Mouse (Mus musculus) heart, embryonic 15.5 days (tissue): ENCODE data around the gene Rab38. TPM values are rescaled to one million over a fixed set of nuclear protein-coding genes. Genes with fewer than 3 reads are reported as not detected.

Source experiments
- ATAC-seq: fragments of 200-750 bp; cut with Nextera tagmentation; replicated peaks from 2 replicates; pipeline ENCODE4 v1.8.0; 2017; ENCODE audit warnings: low read depth, moderate TSS enrichment; ENCODE audit not compliant: insufficient number of reproducible peaks, insufficient read depth, low FRiP score
- H3K27ac ChIP-seq: fragments of 300-500 bp; sonication (generic); 2 replicates; pipeline ENCODE4 v1.5.1; 2015; ENCODE audit warnings: mild to moderate bottlenecking, inconsistent platforms
- H3K27me3 ChIP-seq: fragments of 300-500 bp; sonication (generic); 2 replicates; pipeline ENCODE4 v1.6.1; 2015; ENCODE audit warnings: inconsistent platforms
- H3K36me3 ChIP-seq: fragments of 300-500 bp; sonication (generic); 2 replicates; pipeline ENCODE4 v1.6.1; 2015; ENCODE audit warnings: mild to moderate bottlenecking, inconsistent platforms
- H3K4me1 ChIP-seq: fragments of 300-500 bp; sonication (generic); replicated peaks from 2 replicates; pipeline ENCODE4 v1.6.1; 2015; ENCODE audit warnings: inconsistent platforms
- H3K4me2 ChIP-seq: fragments of 300-500 bp; sonication (generic); 2 replicates; pipeline ENCODE4 v1.6.1; 2015; ENCODE audit warnings: inconsistent platforms, mild to moderate bottlenecking, moderate library complexity
- H3K4me3 ChIP-seq: fragments of 300-500 bp; sonication (generic); 2 replicates; pipeline ENCODE4 v1.5.1; 2015; ENCODE audit warnings: mild to moderate bottlenecking, inconsistent platforms
- H3K9ac ChIP-seq: fragments of 300-500 bp; sonication (generic); 2 replicates; pipeline ENCODE4 v1.6.1; 2015; ENCODE audit warnings: mild to moderate bottlenecking, inconsistent platforms
- H3K9me3 ChIP-seq: fragments of 300-500 bp; sonication (generic); replicated peaks from 2 replicates; pipeline ENCODE4 v1.6.1; 2016; ENCODE audit warnings: inconsistent platforms
- WGBS: fragments of 180-500 bp; shearing (Covaris S2); methylation state at CpG from one replicate; pipeline ENCODE4 v1.1.7; 2015; ENCODE audit warnings: mixed read lengths; 5-methylcytosine and 5-hydroxymethylcytosine counted together
- polyA plus RNA-seq: library from polyadenylated mRNA; unstranded; fragments of >200 nt; fragmentation: Nextera tagmentation; extraction: Ambion mirVana; gene quantifications from 2 replicates; pipeline ENCODE4 v1.2.1, GENCODE M21; 2015

The Rab38 gene
- polyA plus RNA-seq, 1 experiment from 2014 or later: 1.7 TPM

GRCm38 (mm10) chr7:88443435-88443834, 13.4 kb downstream of the Rab38 start:
- WGBS: 69% methylated on average over 4 of the region's 4 CpGs
- ATAC-seq: no peak

GRCm38 (mm10) chr7:88445320-88445903, 15.3 kb downstream of the Rab38 start:
- Histone ChIP-seq H3K27me3 (no peaks in the 10 kb centered on the region), H3K36me3 (no peaks in the 10 kb centered on the region), H3K4me3 (no peak overlapping the region), H3K27ac (no peak overlapping the region), H3K9ac (no peak overlapping the region), H3K9me3 (no peaks in the 10 kb centered on the region), H3K4me1 (no peaks in the 10 kb centered on the region), H3K4me2 (no peak overlapping the region)
- no peak for ATAC-seq
- WGBS: 57% methylated on average over 2 of the region's 2 CpGs

More at GRCm38 (mm10) chr7:88443435-88443834, 13.4 kb downstream of the Rab38 start:
- Histone ChIP-seq H3K9ac (no peak overlapping the region), H3K4me2 (no peak overlapping the region), H3K27ac (no peak overlapping the region), H3K9me3 (no peaks in the 10 kb centered on the region), H3K4me1 (no peaks in the 10 kb centered on the region), H3K36me3 (no peaks in the 10 kb centered on the region), H3K4me3 (no peak overlapping the region), H3K27me3 (no peaks in the 10 kb centered on the region)

- no peak for ATAC-seq
- H3K4me3 ChIP-seq: no peak overlapping the region
- H3K4me1 ChIP-seq: no peaks in the 10 kb centered on the region
- H3K9me3 ChIP-seq: no peaks in the 10 kb centered on the region
- H3K36me3 ChIP-seq: no peaks in the 10 kb centered on the region
- no peak overlapping the region for H3K27ac ChIP-seq
- H3K27me3 ChIP-seq: no peaks in the 10 kb centered on the region
- 82% methylated on average over 1 of the region's 1 CpGs for WGBS
- no peak overlapping the region for H3K4me2 ChIP-seq
- H3K9ac ChIP-seq: no peak overlapping the region
These were observed 23.2 kb downstream of the Rab38 start for GRCm38 (mm10) chr7:88453234-88453633.

GRCm38 (mm10) chr7:88457827-88458226, 27.8 kb downstream of the Rab38 start:
- WGBS: 67% methylated on average over 3 of the region's 3 CpGs
- no peak overlapping the region for H3K4me3 ChIP-seq
- no peaks in the 10 kb centered on the region for H3K9me3 ChIP-seq
- no peak for ATAC-seq
- no peak overlapping the region for H3K4me2 ChIP-seq
- no peaks in the 10 kb centered on the region for H3K4me1 ChIP-seq
- H3K27ac ChIP-seq: no peak overlapping the region
- no peaks in the 10 kb centered on the region for H3K36me3 ChIP-seq
- no peaks in the 10 kb centered on the region for H3K27me3 ChIP-seq
- no peak overlapping the region for H3K9ac ChIP-seq

- no peaks in the 10 kb centered on the region for H3K4me1 ChIP-seq
- no peaks in the 10 kb centered on the region for H3K36me3 ChIP-seq
- H3K27me3 ChIP-seq: no peaks in the 10 kb centered on the region
- no peaks in the 10 kb centered on the region for H3K9me3 ChIP-seq
- no peak overlapping the region for H3K4me3 ChIP-seq
- 53% methylated on average over 3 of the region's 3 CpGs for WGBS
- H3K9ac ChIP-seq: no peak overlapping the region
- no peak overlapping the region for H3K4me2 ChIP-seq
- no peak overlapping the region for H3K27ac ChIP-seq
- no peak for ATAC-seq
These were observed 37.7 kb downstream of the Rab38 start for GRCm38 (mm10) chr7:88467754-88468153.

GRCm38 (mm10) chr7:88482110-88482619, 52.1 kb downstream of the Rab38 start:
- WGBS: 71% methylated on average over 7 of the region's 7 CpGs
- Histone ChIP-seq H3K27ac (no peak overlapping the region), H3K36me3 (no peaks in the 10 kb centered on the region), H3K4me2 (no peak overlapping the region), H3K27me3 (no peaks in the 10 kb centered on the region), H3K4me1 (no peaks in the 10 kb centered on the region), H3K9me3 (no peaks in the 10 kb centered on the region), H3K9ac (no peak overlapping the region), H3K4me3 (no peak overlapping the region)
- no peak for ATAC-seq

GRCm38 (mm10) chr7:88482628-88483027, 52.6 kb downstream of the Rab38 start:
- WGBS: 56% methylated on average over 7 of the region's 7 CpGs

GRCm38 (mm10) chr7:88491020-88491419, 60.9 kb downstream of the Rab38 start:
- no peaks in the 10 kb centered on the region for H3K9me3 ChIP-seq
- no peak overlapping the region for H3K9ac ChIP-seq
- H3K36me3 ChIP-seq: no peaks in the 10 kb centered on the region
- ATAC-seq: no peak
- H3K27me3 ChIP-seq: no peaks in the 10 kb centered on the region
- H3K4me2 ChIP-seq: no peak overlapping the region
- no peak overlapping the region for H3K27ac ChIP-seq
- H3K4me3 ChIP-seq: no peak overlapping the region
- no peaks in the 10 kb centered on the region for H3K4me1 ChIP-seq
- 50% methylated on average over 2 of the region's 2 CpGs for WGBS

More at GRCm38 (mm10) chr7:88482628-88483027, 52.6 kb downstream of the Rab38 start:
- Histone ChIP-seq H3K9ac (no peak overlapping the region), H3K27ac (no peak overlapping the region), H3K27me3 (no peaks in the 10 kb centered on the region), H3K4me1 (no peaks in the 10 kb centered on the region), H3K4me3 (no peak overlapping the region), H3K4me2 (no peak overlapping the region), H3K36me3 (no peaks in the 10 kb centered on the region), H3K9me3 (no peaks in the 10 kb centered on the region)
- ATAC-seq: no peak

GRCm38 (mm10) chr7:88502217-88502817, 72.2 kb downstream of the Rab38 start:
- H3K4me1 ChIP-seq: no peaks in the 10 kb centered on the region
- 74% methylated on average over 5 of the region's 5 CpGs for WGBS
- H3K27me3 ChIP-seq: no peaks in the 10 kb centered on the region
- no peak overlapping the region for H3K4me3 ChIP-seq
- H3K4me2 ChIP-seq: no peak overlapping the region
- H3K36me3 ChIP-seq: no peaks in the 10 kb centered on the region
- no peaks in the 10 kb centered on the region for H3K9me3 ChIP-seq
- no peak overlapping the region for H3K27ac ChIP-seq
- no peak for ATAC-seq
- no peak overlapping the region for H3K9ac ChIP-seq

- WGBS: 69% methylated on average over 2 of the region's 2 CpGs
- ATAC-seq: no peak
These were observed 79.7 kb downstream of the Rab38 start for GRCm38 (mm10) chr7:88509748-88510147.

GRCm38 (mm10) chr7:88522481-88522880, 92.4 kb downstream of the Rab38 start:
- WGBS: 59% methylated on average over 1 of the region's 1 CpGs
- H3K9ac ChIP-seq: no peak overlapping the region

More at GRCm38 (mm10) chr7:88509748-88510147, 79.7 kb downstream of the Rab38 start:
- Histone ChIP-seq H3K27ac (no peak overlapping the region), H3K4me3 (no peak overlapping the region), H3K27me3 (no peaks in the 10 kb centered on the region), H3K9ac (no peak overlapping the region), H3K4me1 (no peaks in the 10 kb centered on the region), H3K9me3 (no peaks in the 10 kb centered on the region), H3K4me2 (no peak overlapping the region), H3K36me3 (no peaks in the 10 kb centered on the region)

More at GRCm38 (mm10) chr7:88522481-88522880, 92.4 kb downstream of the Rab38 start:
- H3K9me3 ChIP-seq: no peaks in the 10 kb centered on the region
- no peak overlapping the region for H3K27ac ChIP-seq
- ATAC-seq: no peak
- H3K27me3 ChIP-seq: no peaks in the 10 kb centered on the region
- H3K4me1 ChIP-seq: no peaks in the 10 kb centered on the region
- H3K4me2 ChIP-seq: no peak overlapping the region
- no peaks in the 10 kb centered on the region for H3K36me3 ChIP-seq
- no peak overlapping the region for H3K4me3 ChIP-seq
